Mouse (Mus musculus): ENCODE measurements around the gene Ppm1b.
"Not testable (repeated sequence)": the region's sequence is repeated elsewhere in the genome, so short reads cannot be mapped to it uniquely, and the experiment has no call there.

Gene Ppm1b

GRCm38 (mm10) chr17:84956441-84956840, at the start of gene Ppm1b:
Ppm1b (plus strand) TSS chr17:84956741.
- no peak for DNase-seq (ENCODE audit: low read depth, low spot score)

GRCm38 (mm10) chr17:84921666-84922376, 34.7 kb upstream of the Ppm1b start:
- peak; percentile 11 for DNase-seq (ENCODE audit: low read depth, low spot score)

- DNase-seq (ENCODE audit: low read depth, low spot score) = no peak
Measured at GRCm38 (mm10) chr17:84924779-84925178, 31.8 kb upstream of the Ppm1b start.

- no peak for DNase-seq (ENCODE audit: low read depth, low spot score)
Measured at GRCm38 (mm10) chr17:84926233-84926632, 30.3 kb upstream of the Ppm1b start.

GRCm38 (mm10) chr17:84927580-84927979, 29.0 kb upstream of the Ppm1b start:
- DNase-seq (ENCODE audit: low read depth, low spot score) = no peak

GRCm38 (mm10) chr17:84932943-84933342, 23.6 kb upstream of the Ppm1b start:
- no peak for DNase-seq (ENCODE audit: low read depth, low spot score)

- no peak for DNase-seq (ENCODE audit: low read depth, low spot score)
Measured at GRCm38 (mm10) chr17:84933968-84934367, 22.6 kb upstream of the Ppm1b start.

- DNase-seq (ENCODE audit: low read depth, low spot score) = not testable (repeated sequence)
Measured at GRCm38 (mm10) chr17:84935620-84936019, 20.9 kb upstream of the Ppm1b start.

- DNase-seq (ENCODE audit: low read depth, low spot score) = no peak
Measured at GRCm38 (mm10) chr17:84936301-84936700, 20.2 kb upstream of the Ppm1b start.

GRCm38 (mm10) chr17:84936809-84937208, 19.7 kb upstream of the Ppm1b start:
- no peak for DNase-seq (ENCODE audit: low read depth, low spot score)

GRCm38 (mm10) chr17:84937220-84937619, 19.3 kb upstream of the Ppm1b start:
- no peak for DNase-seq (ENCODE audit: low read depth, low spot score)

- DNase-seq (ENCODE audit: low read depth, low spot score) = peak; percentile 69
Measured at GRCm38 (mm10) chr17:84938215-84938614, 18.3 kb upstream of the Ppm1b start.

- DNase-seq (ENCODE audit: low read depth, low spot score) = no peak
Measured at GRCm38 (mm10) chr17:84940017-84940731, 16.4 kb upstream of the Ppm1b start.

- peak; percentile 79 for DNase-seq (ENCODE audit: low read depth, low spot score)
Measured at GRCm38 (mm10) chr17:84941291-84941868, 15.2 kb upstream of the Ppm1b start.

- no peak for DNase-seq (ENCODE audit: low read depth, low spot score)
Measured at GRCm38 (mm10) chr17:84942358-84943032, 14.0 kb upstream of the Ppm1b start.

GRCm38 (mm10) chr17:84943033-84943393, 13.5 kb upstream of the Ppm1b start:
- no peak for DNase-seq (ENCODE audit: low read depth, low spot score)

- no peak for DNase-seq (ENCODE audit: low read depth, low spot score)
Measured at GRCm38 (mm10) chr17:84944348-84944747, 12.2 kb upstream of the Ppm1b start.

- no peak for DNase-seq (ENCODE audit: low read depth, low spot score)
Measured at GRCm38 (mm10) chr17:84952521-84952920, 4.0 kb upstream of the Ppm1b start.

GRCm38 (mm10) chr17:84953776-84954175, 2.8 kb upstream of the Ppm1b start:
- DNase-seq (ENCODE audit: low read depth, low spot score) = no peak

GRCm38 (mm10) chr17:84954881-84955280, 1.7 kb upstream of the Ppm1b start:
- DNase-seq (ENCODE audit: low read depth, low spot score) = no peak

- peak; percentile 94 for DNase-seq (ENCODE audit: low read depth, low spot score)
Measured at GRCm38 (mm10) chr17:84956931-84957486, 468 bp downstream of the Ppm1b start.

All from ZHBTc4 (cell line).